Mouse (Mus musculus): ENCODE measurements around the gene Usp7.

DNA sequence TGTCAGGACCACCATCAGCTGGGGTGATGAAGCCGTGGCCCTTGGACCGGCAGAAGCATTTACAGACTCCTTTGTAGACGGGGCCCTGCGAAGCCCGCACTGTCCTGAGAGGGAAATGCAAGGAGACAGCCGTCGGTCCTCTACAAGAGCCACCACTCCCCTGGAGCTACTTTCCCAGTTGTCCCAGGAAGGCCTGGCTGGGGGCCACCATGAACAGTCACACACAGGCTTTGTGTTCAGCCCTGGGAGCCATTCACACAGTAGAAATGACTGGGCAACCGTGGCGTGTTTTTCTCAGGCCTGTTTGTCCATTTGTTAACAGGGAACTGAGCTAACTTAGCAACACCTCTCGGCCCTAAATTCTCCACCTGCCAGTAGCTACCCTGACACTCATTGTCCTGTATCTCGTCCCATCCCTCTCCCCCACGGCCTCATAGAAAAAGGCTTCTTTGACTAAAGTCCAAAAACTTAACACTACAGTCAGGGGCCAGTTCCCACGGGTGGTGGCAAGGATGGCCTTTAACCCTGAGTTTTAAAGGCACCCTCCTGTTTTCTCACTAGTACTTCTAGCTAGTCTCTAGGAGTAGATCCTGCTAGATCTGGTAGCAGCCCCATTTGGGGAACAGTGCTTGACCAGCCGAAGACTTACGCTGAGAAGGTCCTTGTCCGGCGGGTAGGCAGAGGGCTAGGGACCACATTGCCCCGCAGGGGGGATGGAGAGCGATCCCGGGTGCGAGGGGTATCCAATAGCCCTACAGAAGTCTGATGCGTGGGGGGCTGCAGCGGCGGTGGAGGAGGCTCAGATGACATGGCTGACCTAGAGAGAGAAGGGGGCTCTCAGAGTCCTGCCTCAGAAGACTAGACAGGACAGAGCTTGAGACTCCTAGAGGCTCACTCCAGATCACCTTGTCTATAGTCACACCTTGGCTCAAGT, 128.2 kb downstream of the Usp7 start:
- no peak for TF ChIP-seq CTCF (IDR thresholded peaks at IDR 0.05)
- TF ChIP-seq EP300 (IDR thresholded peaks at IDR 0.05): no peak
